Mouse (Mus musculus): ENCODE results near the gene Sox1.

GRCm38 (mm10) chr8:12395071-12396031 is at the start of gene Sox1:
- no peak for TF ChIP-seq CTCF (conservative IDR thresholded peaks at IDR 0.05; ENCODE audit: low read length)
- TF ChIP-seq POU5F1 (IDR thresholded peaks at IDR 0.05; ENCODE audit: borderline replicate concordance, low read length), result no peak
- TF ChIP-seq NANOG (IDR thresholded peaks at IDR 0.05; ENCODE audit: borderline replicate concordance, low read length), result no peak
